Mouse (Mus musculus) embryonic stem cell, embryonic (primary cell): ENCODE data around the gene Eps15.

Source experiments
- CTCF ChIA-PET, 4 experiments: fragments of 300-600 bp in 2 of 4; fragments of 350-600 bp in 2 of 4; sonication (Branson Sonifier 250); formaldehyde crosslinking; loops; one replicate each; lab custom pipeline; 2022; ENCODE audit warnings: inconsistent platforms in 2 of 4; lab: Charles Lee
- POLR2A ChIA-PET, 4 experiments: fragments of 300-600 bp in 2 of 4; fragments of 350-600 bp in 2 of 4; sonication (Branson Sonifier 250); formaldehyde crosslinking; loops; one replicate each; lab custom pipeline; 2022; ENCODE audit warnings: antibody characterized with exemption in 4 of 4, inconsistent platforms in 1 of 4; lab: Charles Lee

Gene Eps15

GRCm38 (mm10) chr4:109432668-109433375 is 152.8 kb downstream of the Eps15 start:
- ChIA-PET POLR2A (interaction anchor here in 2 of 4 experiments (0.5 to 4.3 kb wide), 8 partner anchors 7 to 587 kb away, joined by 3 to 16 read pairs (median 7); partner anchors contain the start of gene Ttc39a (in 1 of the 2)), CTCF (interaction anchor here (0.6 to 2.6 kb wide), 9 partner anchors 12 to 586 kb away, joined by 3 to 8 read pairs (median 3); partner anchors contain the start of gene Ttc39a (in 1 of the 4))

DNA sequence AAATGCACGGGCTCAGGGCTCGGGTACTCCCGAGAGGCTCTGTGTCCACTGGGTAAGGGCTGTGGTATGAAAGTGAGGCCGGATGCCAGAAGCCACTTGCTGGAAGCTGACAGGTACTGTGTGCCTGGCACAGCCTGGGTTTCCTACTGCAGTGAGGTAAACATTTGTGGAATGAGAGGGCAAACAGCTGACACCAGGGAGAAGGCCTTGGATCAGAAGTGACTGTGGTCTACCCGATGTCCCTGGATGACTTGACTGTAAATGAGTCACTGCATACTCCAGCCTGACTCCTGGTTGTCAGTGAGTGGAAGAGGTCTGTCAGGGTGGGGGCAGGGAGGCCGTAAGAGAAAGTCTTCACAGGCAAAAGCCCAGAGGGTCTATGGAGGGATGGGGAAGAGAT is 153.6 kb downstream of the Eps15 start:
- POLR2A ChIA-PET, result interaction anchor here in 2 of 4 experiments (1.2 to 2.0 kb wide), 2 partner anchors 10 to 223 kb away, joined by 3 to 9 read pairs; no protein-coding TSS in a partner anchor
- CTCF ChIA-PET, result interaction anchor here in 2 of 4 experiments (0.9 to 1.3 kb wide), 2 partner anchors 13 to 18 kb away, joined by 3 read pairs; no protein-coding TSS in a partner anchor

DNA sequence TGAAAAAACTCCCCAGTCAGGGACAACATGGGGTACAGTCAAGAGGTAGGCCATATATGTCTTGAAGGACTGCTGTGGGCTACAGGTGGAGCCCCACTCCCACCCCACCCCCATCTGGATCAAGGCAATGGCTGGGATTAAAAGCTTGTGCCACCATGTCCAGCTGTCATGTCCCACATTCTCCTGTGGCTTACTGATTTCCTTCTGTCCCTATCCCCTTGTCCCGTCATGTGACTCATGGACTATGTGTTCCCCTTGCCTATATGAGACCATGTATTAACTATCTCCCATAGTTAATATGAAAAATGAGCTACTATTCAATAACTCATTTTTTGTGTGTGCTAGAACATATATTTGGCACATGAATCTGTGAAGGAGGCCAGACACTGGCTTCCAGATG is 154.2 kb downstream of the Eps15 start:
- POLR2A ChIA-PET, result interaction anchor here in 2 of 4 experiments (1.2 to 2.0 kb wide), 2 partner anchors 9 to 223 kb away, joined by 3 to 9 read pairs; no protein-coding TSS in a partner anchor
- CTCF ChIA-PET, result interaction anchor here in 1 of 4 experiments (0.6 to 0.9 kb wide), 2 partner anchors 19 to 588 kb away, joined by 3 to 4 read pairs; no protein-coding TSS in a partner anchor
